Mouse (Mus musculus) ES-Bruce4 (cell line): ENCODE measurements at regions not wholly inside any gene's neighbourhood (a gene's known extent, or its start where the extent isn't known, plus 50 kb on each side); places are given as distances from the start of the nearest gene placed in this dataset.

ENCODE experiments used
- H3K27ac ChIP-seq: 2 replicates; pipeline ENCODE4 v1.5.1; 2012; ENCODE audit warnings: low read length, inconsistent platforms; ENCODE audit not compliant: insufficient read depth
- H3K27me3 ChIP-seq: 2 replicates; pipeline ENCODE4 v1.6.1; 2012; ENCODE audit warnings: mild to moderate bottlenecking, low read length, inconsistent platforms; ENCODE audit not compliant: control insufficient read depth, poor library complexity, insufficient read depth, severe bottlenecking
- H3K36me3 ChIP-seq: 2 replicates; pipeline ENCODE4 v1.6.1; 2012; ENCODE audit warnings: inconsistent platforms, mild to moderate bottlenecking, low read length, moderate library complexity; ENCODE audit not compliant: control insufficient read depth, poor library complexity, insufficient read depth, severe bottlenecking
- H3K4me1 ChIP-seq: one replicate; pipeline ENCODE4 v1.8.1; 2011; ENCODE audit warnings: low read length; ENCODE audit not compliant: control insufficient read depth, insufficient read depth
- H3K4me3 ChIP-seq: 2 replicates; pipeline ENCODE4 v1.5.1; 2011; ENCODE audit warnings: low read depth, mild to moderate bottlenecking, low read length
- H3K9ac ChIP-seq: 2 replicates; pipeline ENCODE4 v1.6.1; 2012; ENCODE audit warnings: low read depth, mild to moderate bottlenecking, inconsistent platforms; ENCODE audit not compliant: poor library complexity, severe bottlenecking
- H3K9me3 ChIP-seq: replicated peaks from 2 replicates; pipeline ENCODE4 v1.6.1; 2012; ENCODE audit warnings: mild to moderate bottlenecking, low read length, inconsistent platforms; ENCODE audit not compliant: control insufficient read depth, poor library complexity, insufficient read depth, severe bottlenecking
- CTCF ChIP-seq: IDR thresholded peaks from one replicate; pipeline ENCODE4 v1.8.1; 2011; ENCODE audit warnings: low read depth, low read length
- EP300 ChIP-seq: IDR thresholded peaks from 2 replicates; pipeline ENCODE4 v1.6.1; 2011; ENCODE audit warnings: low read depth, low read length; ENCODE audit not compliant: insufficient read depth
- POLR2A ChIP-seq: IDR thresholded peaks from one replicate; pipeline ENCODE4 v1.8.1; 2011; ENCODE audit warnings: low read length; ENCODE audit not compliant: insufficient read depth

- H3K4me1 ChIP-seq: peaks cover 2% of the 10 kb centered on the region
These were observed 73.4 kb upstream of the Egr2 start for GRCm38 (mm10) chr10:67461862-67462261.

GRCm38 (mm10) chr10:67468724-67469123 lies 66.6 kb upstream of the Egr2 start:
- H3K27me3 ChIP-seq: no peaks in the 10 kb centered on the region
- TF ChIP-seq POLR2A (no peak), EP300 (no peak), CTCF (no peak)
- no peaks in the 10 kb centered on the region for H3K9me3 ChIP-seq
- H3K4me3 ChIP-seq: no peak overlapping the region
- H3K9ac ChIP-seq: no peak overlapping the region
- H3K36me3 ChIP-seq: no peaks in the 10 kb centered on the region
- H3K4me1 ChIP-seq: peaks cover 2% of the 10 kb centered on the region
- no peak overlapping the region for H3K27ac ChIP-seq

More at GRCm38 (mm10) chr10:67461862-67462261, 73.4 kb upstream of the Egr2 start:
- Histone ChIP-seq H3K9ac (no peak overlapping the region), H3K27ac (no peak overlapping the region), H3K4me3 (no peak overlapping the region), H3K9me3 (peaks cover 6% of the 10 kb centered on the region; the same call in 1 of the 2 replicates), H3K36me3 (no peaks in the 10 kb centered on the region), H3K27me3 (no peaks in the 10 kb centered on the region)
- TF ChIP-seq EP300: no peak
- no peak for TF ChIP-seq CTCF
- no peak for TF ChIP-seq POLR2A

- Histone ChIP-seq H3K27me3 (no peaks in the 10 kb centered on the region), H3K4me3 (no peak overlapping the region), H3K27ac (no peak overlapping the region), H3K36me3 (no peaks in the 10 kb centered on the region), H3K4me1 (no peaks in the 10 kb centered on the region), H3K9me3 (no peaks in the 10 kb centered on the region), H3K9ac (no peak overlapping the region)
- TF ChIP-seq CTCF (no peak), EP300 (no peak), POLR2A (no peak)
These were observed 62.3 kb upstream of the Egr2 start for GRCm38 (mm10) chr10:67473016-67473415.

GRCm38 (mm10) chr10:67474336-67474735 lies 60.9 kb upstream of the Egr2 start:
- H3K27ac ChIP-seq: no peak overlapping the region
- no peak overlapping the region for H3K9ac ChIP-seq
- no peaks in the 10 kb centered on the region for H3K27me3 ChIP-seq
- TF ChIP-seq CTCF (no peak), EP300 (no peak), POLR2A (no peak)
- H3K4me1 ChIP-seq: no peaks in the 10 kb centered on the region
- no peaks in the 10 kb centered on the region for H3K36me3 ChIP-seq
- no peaks in the 10 kb centered on the region for H3K9me3 ChIP-seq
- H3K4me3 ChIP-seq: no peak overlapping the region

- no peak overlapping the region for H3K4me3 ChIP-seq
- H3K27ac ChIP-seq: no peak overlapping the region
- no peak overlapping the region for H3K9ac ChIP-seq
- H3K27me3 ChIP-seq: no peaks in the 10 kb centered on the region
- TF ChIP-seq POLR2A (no peak), EP300 (no peak), CTCF (no peak)
- H3K9me3 ChIP-seq: peaks cover 4% of the 10 kb centered on the region
- H3K4me1 ChIP-seq: peaks cover 4% of the 10 kb centered on the region
- H3K36me3 ChIP-seq: no peaks in the 10 kb centered on the region
These were observed 53.0 kb upstream of the Egr2 start for GRCm38 (mm10) chr10:67482268-67482667.

- Histone ChIP-seq H3K27me3 (no peaks in the 10 kb centered on the region), H3K27ac (no peak overlapping the region), H3K9me3 (peaks cover 4% of the 10 kb centered on the region), H3K4me1 (peaks cover 4% of the 10 kb centered on the region), H3K4me3 (no peak overlapping the region), H3K36me3 (no peaks in the 10 kb centered on the region), H3K9ac (no peak overlapping the region)
- TF ChIP-seq CTCF (no peak), POLR2A (no peak), EP300 (no peak)
These were observed 51.9 kb upstream of the Egr2 start for GRCm38 (mm10) chr10:67483371-67483770.
